Mouse (Mus musculus) heart, embryonic 14.5 days (tissue): ENCODE measurements at regions not wholly inside any gene's neighbourhood (a gene's known extent, or its start where the extent isn't known, plus 50 kb on each side); places are given as distances from the start of the nearest gene placed in this dataset.

Experiments
- ATAC-seq: fragments of 200-750 bp; cut with Nextera tagmentation; 2 replicates; pipeline ENCODE4 v1.8.0; 2017; ENCODE audit warnings: low read depth, moderate TSS enrichment; ENCODE audit not compliant: insufficient number of reproducible peaks, insufficient read depth, low FRiP score
- H3K27ac ChIP-seq, 2 experiments: fragments of 200-500 bp in 1 of 2; fragments of 300-500 bp in 1 of 2; sonication (generic) in 1 of 2; replicated peaks in 1 of 2; 2 replicates each; pipeline ENCODE4 v1.5.1; 2012 to 2014; ENCODE audit warnings: low read depth in 2 of 2, low read length in 2 of 2, control low read depth in 1 of 2, mild to moderate bottlenecking in 1 of 2, mixed read lengths in 1 of 2; ENCODE audit not compliant: control insufficient read depth in 1 of 2, insufficient read depth in 1 of 2
- H3K27me3 ChIP-seq: fragments of 300-500 bp; sonication (generic); 2 replicates; pipeline ENCODE4 v1.6.1; 2014; ENCODE audit warnings: mild to moderate bottlenecking, low read length, control low read depth; ENCODE audit not compliant: control insufficient read depth, insufficient read depth
- H3K36me3 ChIP-seq: fragments of 300-500 bp; sonication (generic); 2 replicates; pipeline ENCODE4 v1.6.1; 2014; ENCODE audit warnings: mild to moderate bottlenecking, control low read depth, low read length, mixed read lengths; ENCODE audit not compliant: control insufficient read depth, insufficient read depth
- H3K4me1 ChIP-seq, 2 experiments: fragments of 200-500 bp in 1 of 2; fragments of 300-500 bp in 1 of 2; sonication (generic) in 1 of 2; 2 replicates each; pipeline ENCODE4 v1.6.1; 2012 to 2014; ENCODE audit warnings: low read length in 2 of 2, control low read depth in 1 of 2, mixed read lengths in 1 of 2; ENCODE audit not compliant: control insufficient read depth in 2 of 2, insufficient read depth in 2 of 2
- H3K4me2 ChIP-seq: fragments of 300-500 bp; sonication (generic); 2 replicates; pipeline ENCODE4 v1.6.1; 2014; ENCODE audit warnings: mild to moderate bottlenecking, low read length
- H3K4me3 ChIP-seq, 2 experiments: fragments of 200-500 bp in 1 of 2; fragments of 300-500 bp in 1 of 2; sonication (generic) in 1 of 2; 2 replicates each; pipeline ENCODE4 v1.5.1; 2012 to 2014; ENCODE audit warnings: low read length in 2 of 2, mild to moderate bottlenecking in 2 of 2, control low read depth in 1 of 2, low read depth in 1 of 2, moderate library complexity in 1 of 2; ENCODE audit not compliant: control insufficient read depth in 1 of 2, insufficient read depth in 1 of 2
- H3K9ac ChIP-seq: fragments of 300-500 bp; sonication (generic); 2 replicates; pipeline ENCODE4 v1.6.1; 2014; ENCODE audit warnings: mild to moderate bottlenecking, low read length
- H3K9me3 ChIP-seq: fragments of 300-500 bp; sonication (generic); 2 replicates; pipeline ENCODE4 v1.6.1; 2016; ENCODE audit warnings: low read length, control low read depth; ENCODE audit not compliant: control insufficient read depth
- WGBS: fragments of 180-500 bp; shearing (Covaris S2); extraction: QIAGEN DNeasy Blood & Tissue Kit; methylation state at CpG from one replicate; pipeline ENCODE4 v1.1.7; 2014; 5-methylcytosine and 5-hydroxymethylcytosine counted together

- Histone ChIP-seq H3K27me3 (no peaks in the 10 kb centered on the region), H3K36me3 (no peaks in the 10 kb centered on the region), H3K4me3 (no peak overlapping the region), H3K4me2 (no peak overlapping the region), H3K27ac (no peak overlapping the region), H3K4me1 (peaks cover 8 to 9% of the 10 kb centered on the region in 2 experiments), H3K9ac (no peak overlapping the region), H3K9me3 (no peaks in the 10 kb centered on the region)
- 40% methylated on average over 7 of the region's 7 CpGs for WGBS
- ATAC-seq: no peak
Measured at GRCm38 (mm10) chr16:29983161-29983560, 81.0 kb upstream of the Hes1 start.

- no peak overlapping the region for H3K4me3 ChIP-seq
- H3K27ac ChIP-seq: no peak overlapping the region
- H3K4me2 ChIP-seq: no peak overlapping the region
- no peaks in the 10 kb centered on the region for H3K27me3 ChIP-seq
- peaks cover 6 to 9% of the 10 kb centered on the region in 2 experiments for H3K4me1 ChIP-seq
- H3K9me3 ChIP-seq: no peaks in the 10 kb centered on the region
- H3K36me3 ChIP-seq: no peaks in the 10 kb centered on the region
- 78% methylated on average over 11 of the region's 11 CpGs for WGBS
- ATAC-seq: no peak
- no peak overlapping the region for H3K9ac ChIP-seq
Measured at GRCm38 (mm10) chr16:29985126-29985931, 78.9 kb upstream of the Hes1 start.

- WGBS: 90% methylated on average over 4 of the region's 4 CpGs
- ATAC-seq: no peak
- no peaks in the 10 kb centered on the region for H3K27me3 ChIP-seq
Measured at GRCm38 (mm10) chr16:29987595-29987994, 76.6 kb upstream of the Hes1 start.

GRCm38 (mm10) chr16:29987999-29988398 is 76.2 kb upstream of the Hes1 start:
- no peak for ATAC-seq

More at GRCm38 (mm10) chr16:29987595-29987994, 76.6 kb upstream of the Hes1 start:
- Histone ChIP-seq H3K9ac (no peak overlapping the region), H3K27ac (no peak overlapping the region), H3K4me3 (no peak overlapping the region), H3K4me1 (peaks cover 6 to 8% of the 10 kb centered on the region in 2 experiments), H3K4me2 (no peak overlapping the region), H3K9me3 (no peaks in the 10 kb centered on the region), H3K36me3 (no peaks in the 10 kb centered on the region)

DNA sequence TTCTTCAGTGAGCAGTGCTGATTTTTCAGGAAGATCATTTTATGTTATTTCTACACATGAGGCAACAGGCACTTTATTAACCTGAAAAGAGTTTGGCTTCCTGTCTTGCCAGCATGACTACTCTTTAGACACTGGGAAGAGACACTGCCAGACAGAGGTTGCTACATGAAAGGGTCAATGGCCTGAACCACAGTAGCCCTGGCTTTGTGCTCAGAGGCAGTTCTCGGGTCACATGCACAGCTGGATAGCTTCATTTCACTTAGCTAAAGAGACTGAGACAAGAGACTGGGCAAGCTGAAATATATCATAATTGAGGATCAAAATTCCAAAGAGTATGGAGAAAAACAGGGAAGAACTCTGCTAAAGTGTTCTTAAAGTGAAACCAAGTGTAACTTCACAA is 74.9 kb upstream of the Hes1 start:
- H3K36me3 ChIP-seq: no peaks in the 10 kb centered on the region
- ATAC-seq: no peak
- H3K27me3 ChIP-seq: no peaks in the 10 kb centered on the region
- H3K9me3 ChIP-seq: no peaks in the 10 kb centered on the region
- no peak overlapping the region for H3K27ac ChIP-seq
- WGBS: 70% methylated on average over 1 of the region's 1 CpGs
- H3K4me3 ChIP-seq: no peak overlapping the region
- H3K4me2 ChIP-seq: no peak overlapping the region
- H3K9ac ChIP-seq: no peak overlapping the region
- H3K4me1 ChIP-seq: no peaks in the 10 kb centered on the region; a peak in 1 of 4 replicates

More at GRCm38 (mm10) chr16:29987999-29988398, 76.2 kb upstream of the Hes1 start:
- peaks cover 4% of the 10 kb centered on the region in 2 experiments for H3K4me1 ChIP-seq
- H3K27ac ChIP-seq: no peak overlapping the region
- H3K9ac ChIP-seq: no peak overlapping the region
- H3K4me3 ChIP-seq: no peak overlapping the region
- no peaks in the 10 kb centered on the region for H3K27me3 ChIP-seq
- H3K4me2 ChIP-seq: no peak overlapping the region
- H3K9me3 ChIP-seq: no peaks in the 10 kb centered on the region
- no peaks in the 10 kb centered on the region for H3K36me3 ChIP-seq
- 92% methylated on average over 6 of the region's 6 CpGs for WGBS

DNA sequence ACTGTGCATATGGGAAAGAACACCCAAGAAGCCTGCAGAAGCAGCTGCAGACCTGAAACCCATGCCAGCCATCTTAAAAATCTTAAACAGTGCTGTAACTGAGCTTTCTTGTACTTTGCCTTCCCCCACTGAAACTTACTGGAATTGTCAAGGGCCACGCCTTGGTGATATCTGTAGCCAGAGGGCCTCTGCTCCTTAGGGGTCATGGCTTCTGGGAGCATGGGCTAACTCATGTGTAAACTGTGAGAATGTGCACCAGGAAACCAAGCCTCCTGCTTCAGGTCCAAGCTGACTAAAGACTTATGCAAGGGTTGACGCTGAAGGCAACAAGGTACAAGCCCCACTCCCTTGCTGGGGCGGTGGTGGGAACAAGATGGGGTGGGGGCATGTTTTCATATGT is 73.8 kb upstream of the Hes1 start:
- no peaks in the 10 kb centered on the region for H3K36me3 ChIP-seq
- no peaks in the 10 kb centered on the region for H3K27me3 ChIP-seq
- no peak for ATAC-seq
- no peak overlapping the region for H3K27ac ChIP-seq
- H3K4me3 ChIP-seq: no peak overlapping the region
- H3K9ac ChIP-seq: no peak overlapping the region
- no peaks in the 10 kb centered on the region for H3K9me3 ChIP-seq
- 87% methylated on average over 3 of the region's 3 CpGs for WGBS
- H3K4me2 ChIP-seq: no peak overlapping the region
- no peaks in the 10 kb centered on the region; a peak in 1 of 4 replicates for H3K4me1 ChIP-seq

- Histone ChIP-seq H3K36me3 (no peaks in the 10 kb centered on the region), H3K9me3 (no peaks in the 10 kb centered on the region), H3K4me2 (no peak overlapping the region), H3K27ac (no peak overlapping the region), H3K4me3 (no peak overlapping the region), H3K9ac (no peak overlapping the region), H3K27me3 (no peaks in the 10 kb centered on the region), H3K4me1 (peaks cover 4% of the 10 kb centered on the region in 2 experiments; a peak in 3 of 4 replicates)
- no peak for ATAC-seq
- 73% methylated on average over 9 of the region's 9 CpGs for WGBS
Measured at GRCm38 (mm10) chr16:29990795-29991587, 73.2 kb upstream of the Hes1 start.
